Mouse (Mus musculus) C2C12 (cell line): ENCODE measurements around the gene Iah1. TPM values are rescaled to one million over a fixed set of nuclear protein-coding genes. Genes with fewer than 3 reads are reported as not detected.

ENCODE experiments used
- H3K27me3 ChIP-seq: one replicate; pipeline ENCODE4 v1.6.1; 2011; ENCODE audit not compliant: control insufficient read depth, insufficient read depth, insufficient read length
- H3K36me3 ChIP-seq: one replicate; pipeline ENCODE4 v1.6.1; 2011; ENCODE audit not compliant: control insufficient read depth, insufficient read depth
- H3K4me3 ChIP-seq: one replicate; pipeline ENCODE4 v1.5.1; 2011; ENCODE audit warnings: mild to moderate bottlenecking, control low read depth; ENCODE audit not compliant: poor library complexity, insufficient read depth, severe bottlenecking
- H3K79me2 ChIP-seq: one replicate; pipeline ENCODE4 v1.6.1; 2011; ENCODE audit not compliant: control insufficient read depth, insufficient read depth
- H3K79me3 ChIP-seq: one replicate; pipeline ENCODE4 v1.6.1; 2011; ENCODE audit warnings: low read depth, control low read depth
- H3ac ChIP-seq: one replicate; pipeline ENCODE3; 2011; ENCODE audit warnings: low read depth; ENCODE audit not compliant: control insufficient read depth, insufficient read length
- CEBPB ChIP-seq: IDR thresholded peaks from one replicate; pipeline ENCODE4 v1.6.1; 2011; ENCODE audit warnings: low read depth, mild to moderate bottlenecking, control low read depth, moderate library complexity
- CTCF ChIP-seq: IDR thresholded peaks from one replicate; pipeline ENCODE4 v1.5.1; 2011; ENCODE audit not compliant: control insufficient read depth, insufficient read depth, insufficient read length
- FOSL1 ChIP-seq: IDR thresholded peaks from one replicate; pipeline ENCODE4 v1.8.0; 2011; ENCODE audit warnings: mild to moderate bottlenecking, low read length; ENCODE audit not compliant: poor library complexity, insufficient read depth, severe bottlenecking
- MAX ChIP-seq: IDR thresholded peaks from one replicate; pipeline ENCODE4 v1.6.1; 2011; ENCODE audit warnings: mild to moderate bottlenecking, control low read depth
- MYOD1 ChIP-seq: IDR thresholded peaks from one replicate; pipeline ENCODE4 v1.6.1; 2011; ENCODE audit warnings: low read depth; ENCODE audit not compliant: control insufficient read depth, insufficient read length
- MYOG ChIP-seq: IDR thresholded peaks from one replicate; pipeline ENCODE4 v1.6.1; 2011; ENCODE audit not compliant: control insufficient read depth, insufficient read length; ENCODE audit errors: extremely low read depth
- USF1 ChIP-seq: IDR thresholded peaks from one replicate; pipeline ENCODE4 v1.6.1; 2011; ENCODE audit warnings: low read depth, mild to moderate bottlenecking, control low read depth, moderate library complexity
- long read RNA-seq, 2 experiments: library from polyadenylated mRNA; unstranded; transcript quantifications; one replicate each; pipeline ENCODE4 v2.0.0; 2019 to 2020
- polyA plus RNA-seq: library from polyadenylated mRNA; unstranded; fragments of >200 nt; fragmentation: generic; extraction: Trizol; gene quantifications from one replicate; pipeline ENCODE4 v1.2.1, GENCODE M21; 2012; ENCODE audit warnings: missing spikeins

Gene Iah1
- polyA plus RNA-seq = 33.1 TPM
- long read RNA-seq, experiment 1, transcript Iah1-204 (4 exons, 1,890 nt) = minor isoform, 7 of 22 reads
- long read RNA-seq, experiment 1, transcript Iah1-201 (6 exons, 1,141 nt) = major isoform, 10 of 22 reads
- long read RNA-seq, experiment 1, partial matches to known transcripts = 0 of 22 reads
- long read RNA-seq, experiment 1, other reads (novel, unspliced or antisense) = 5 of 22 reads
- long read RNA-seq, experiment 2, transcript Iah1-201 (6 exons, 1,141 nt) = major isoform, 7 of 11 reads
- long read RNA-seq, experiment 2, partial matches to known transcripts = 0 of 11 reads
- long read RNA-seq, experiment 2, other reads (novel, unspliced or antisense) = 4 of 11 reads

- Histone ChIP-seq H3K79me3 (no peaks in the 10 kb centered on the region), H3K27me3 (no peaks in the 10 kb centered on the region), H3K4me3 (peak within 1 kb of the TSS; percentile 38), H3ac (peak within 1 kb of the TSS; percentile 100), H3K36me3 (peaks cover 42% of the 10 kb centered on the region), H3K79me2 (no peaks in the 10 kb centered on the region)
- no peak for TF ChIP-seq CEBPB
- TF ChIP-seq MAX = no peak
- no peak for TF ChIP-seq FOSL1
- no peak for TF ChIP-seq MYOD1
These were observed at the start of gene Iah1 for GRCm38 (mm10) chr12:21315923-21316868. Gene Iah1 (plus strand): TSS chr12:21316389.

GRCm38 (mm10) chr12:21266784-21267098, 49.4 kb upstream of the Iah1 start:
- Histone ChIP-seq H3K36me3 (peaks cover 25% of the 10 kb centered on the region), H3K27me3 (no peaks in the 10 kb centered on the region), H3ac (no peak overlapping the region), H3K4me3 (no peak overlapping the region), H3K79me2 (no peaks in the 10 kb centered on the region), H3K79me3 (no peaks in the 10 kb centered on the region)
- TF ChIP-seq FOSL1 = no peak
- no peak for TF ChIP-seq CTCF
- no peak for TF ChIP-seq MYOG
- TF ChIP-seq CEBPB = no peak
- no peak for TF ChIP-seq MAX

GRCm38 (mm10) chr12:21268083-21268616, 48.0 kb upstream of the Iah1 start:
- H3ac ChIP-seq = no peak overlapping the region
- no peak for TF ChIP-seq FOSL1
- no peak for TF ChIP-seq MYOG
- no peak for TF ChIP-seq CEBPB
- no peak for TF ChIP-seq MAX
- no peak for TF ChIP-seq CTCF
- no peak for TF ChIP-seq USF1
- no peak for TF ChIP-seq MYOD1
- H3K79me3 ChIP-seq = no peaks in the 10 kb centered on the region
- H3K27me3 ChIP-seq = no peaks in the 10 kb centered on the region
- H3K79me2 ChIP-seq = no peaks in the 10 kb centered on the region
- no peak overlapping the region for H3K4me3 ChIP-seq
- H3K36me3 ChIP-seq = peaks cover 30% of the 10 kb centered on the region

- H3K79me3 ChIP-seq = no peaks in the 10 kb centered on the region
- TF ChIP-seq USF1 (no peak), CTCF (no peak), MYOG (no peak), MAX (no peak), MYOD1 (no peak), CEBPB (no peak), FOSL1 (no peak)
These were observed 41.7 kb upstream of the Iah1 start for GRCm38 (mm10) chr12:21274446-21274845.

GRCm38 (mm10) chr12:21277352-21277864, 38.8 kb upstream of the Iah1 start:
- Histone ChIP-seq H3K4me3 (no peak overlapping the region), H3K79me2 (no peaks in the 10 kb centered on the region), H3K79me3 (peaks cover 1% of the 10 kb centered on the region), H3K36me3 (peaks cover 12% of the 10 kb centered on the region), H3ac (no peak overlapping the region), H3K27me3 (no peaks in the 10 kb centered on the region)
- TF ChIP-seq FOSL1 (no peak), USF1 (no peak), MAX (no peak), CEBPB (no peak), MYOD1 (no peak), CTCF (no peak), MYOG (no peak)

More at GRCm38 (mm10) chr12:21274446-21274845, 41.7 kb upstream of the Iah1 start:
- H3K4me3 ChIP-seq = no peak overlapping the region
- no peak overlapping the region for H3ac ChIP-seq
- H3K79me2 ChIP-seq = no peaks in the 10 kb centered on the region
- peaks cover 26% of the 10 kb centered on the region for H3K36me3 ChIP-seq
- no peaks in the 10 kb centered on the region for H3K27me3 ChIP-seq
